Mouse (Mus musculus) cerebellum, adult 18-20 months (tissue): ENCODE measurements around the gene Krt28.

ENCODE experiments used
- DNase-seq, 2 experiments: peaks; one replicate each; pipeline ENCODE4 v3.0.0; 2021

Krt28 gene

GRCm38 (mm10) chr11:99364412-99364811 lies 10.3 kb downstream of the Krt28 start:
- peak; percentile 31 to 51 for DNase-seq

- no peak for DNase-seq
Measured at GRCm38 (mm10) chr11:99361423-99361822, 13.3 kb downstream of the Krt28 start.

- DNase-seq = no peak
Measured at GRCm38 (mm10) chr11:99351004-99351403, 23.7 kb downstream of the Krt28 start, which contains the start of gene Krt27. TSS of gene Krt27 (minus strand) at chr11:99351104.

GRCm38 (mm10) chr11:99339299-99339847 lies 35.3 kb downstream of the Krt28 start:
- no peak for DNase-seq

DNA sequence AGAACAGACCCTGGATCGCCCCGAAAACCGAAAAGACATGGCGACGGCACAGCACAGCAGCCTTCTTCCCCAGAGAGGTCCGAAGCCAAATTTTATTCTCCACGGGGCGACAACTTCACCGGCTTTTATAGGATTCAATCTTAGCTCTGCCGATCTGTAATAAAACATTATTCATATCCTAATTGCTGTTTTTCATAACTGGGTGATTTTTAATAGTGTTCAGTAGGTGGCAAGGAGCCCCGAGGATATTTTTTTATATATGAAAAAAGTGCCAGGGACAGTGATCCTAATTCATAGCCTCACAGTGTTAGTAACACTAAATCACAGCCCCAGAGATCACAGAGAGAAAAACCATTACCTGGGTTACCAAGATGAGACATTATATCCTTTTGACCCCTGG lies 36.8 kb downstream of the Krt28 start, which contains the start of gene Krt26:
TSS of gene Krt26 (minus strand) at position 101 of the 400 bp plus-strand sequence.
- DNase-seq = no peak

GRCm38 (mm10) chr11:99333426-99333825 lies 41.3 kb downstream of the Krt28 start:
- no peak for DNase-seq

DNA sequence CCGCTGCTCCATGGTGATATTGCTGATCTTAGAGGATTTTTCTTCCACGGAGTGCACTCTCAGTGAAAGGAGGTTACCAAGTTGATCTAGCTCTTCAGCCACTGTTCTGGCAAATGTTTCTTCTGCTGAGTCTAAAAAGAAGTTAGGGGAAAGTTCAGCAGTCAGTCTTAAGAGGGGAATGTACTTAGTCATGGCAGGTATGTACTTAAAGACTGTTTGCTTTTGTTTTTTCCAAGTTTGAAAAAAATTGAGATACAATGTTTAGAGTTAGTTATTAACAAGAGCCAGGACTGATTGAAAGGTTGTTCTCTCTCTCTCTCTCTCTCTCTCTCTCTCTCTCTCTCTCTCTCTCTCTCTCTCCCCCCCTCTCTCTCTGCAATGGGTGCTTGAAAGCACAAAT lies 45.0 kb downstream of the Krt28 start:
- DNase-seq = no peak

DNA sequence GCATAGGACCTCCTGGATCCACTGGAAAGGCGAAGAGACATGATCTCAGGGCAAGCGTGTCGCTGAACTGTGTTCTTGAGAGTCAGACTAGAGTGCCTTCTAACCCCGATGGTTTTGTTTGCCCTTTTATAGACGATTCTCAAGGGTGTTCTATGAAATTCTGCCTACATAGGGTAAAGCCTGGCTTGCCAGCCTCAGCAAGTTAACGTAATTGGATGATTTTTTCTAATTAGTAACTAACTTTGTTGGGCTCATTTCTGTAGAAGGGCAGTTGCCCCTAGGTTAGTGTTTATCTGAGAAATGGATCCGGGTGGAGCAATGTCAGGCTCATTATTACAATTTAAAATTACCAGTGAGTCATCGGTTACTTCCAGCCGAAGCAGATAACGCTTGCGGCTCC lies 51.9 kb downstream of the Krt28 start, which contains the start of gene Krt25:
TSS of gene Krt25 (minus strand) at position 101 of the 400 bp plus-strand sequence.
- DNase-seq = no peak

- DNase-seq = no peak
Measured at GRCm38 (mm10) chr11:99321094-99321493, 53.6 kb downstream of the Krt28 start.

- DNase-seq = no peak
Measured at GRCm38 (mm10) chr11:99319127-99319526, 55.6 kb downstream of the Krt28 start.

- no peak for DNase-seq
Measured at GRCm38 (mm10) chr11:99316543-99316942, 58.2 kb downstream of the Krt28 start.
